Mouse (Mus musculus) left cerebral cortex, postnatal 36 days (tissue): ENCODE results near the gene Tom1l2. TPM values are rescaled to one million over a fixed set of nuclear protein-coding genes. Genes with fewer than 3 reads are reported as not detected.

ENCODE experiments used
- DNase-seq, 2 experiments: peaks; one replicate each; pipeline ENCODE4 v3.0.0; 2021 to 2022; ENCODE audit warnings: low spot score in 2 of 2, mixed read lengths in 1 of 2
- intact Hi-C: fragments of 180-260 bp; cut with DNase I; formaldehyde crosslinking; loops from one replicate; pipeline ENCODE4 v1.15.1; 2025
- total RNA-seq, 2 experiments: library from RNA; stranded (reverse); gene quantifications; 2 replicates each; pipeline ENCODE4 v1.2.3; 2021

Gene Tom1l2
- total RNA-seq, 2 experiments from 2014 or later = 216 to 221 TPM

- intact Hi-C loops = no loop called here
- no peak for DNase-seq
These were observed 73.2 kb downstream of the Tom1l2 start for GRCm38 (mm10) chr11:60279483-60279882.

- no peak for DNase-seq
- intact Hi-C loops = no loop called here
These were observed 74.9 kb downstream of the Tom1l2 start for GRCm38 (mm10) chr11:60277771-60278170.

GRCm38 (mm10) chr11:60277164-60277740 is 75.5 kb downstream of the Tom1l2 start:
- DNase-seq = no peak
- intact Hi-C loops = no loop called here

- intact Hi-C loops = no loop called here
- no peak for DNase-seq
These were observed 76.2 kb downstream of the Tom1l2 start for GRCm38 (mm10) chr11:60276408-60277093.

- DNase-seq = no peak
- intact Hi-C loops = no loop called here
These were observed 79.4 kb downstream of the Tom1l2 start for GRCm38 (mm10) chr11:60273273-60273805.

- intact Hi-C loops = no loop called here
- no peak for DNase-seq
These were observed 84.1 kb downstream of the Tom1l2 start for GRCm38 (mm10) chr11:60268563-60268962.

- no peak for DNase-seq
- intact Hi-C loops = no loop called here
These were observed 87.3 kb downstream of the Tom1l2 start for GRCm38 (mm10) chr11:60265271-60265985.

- intact Hi-C loops = no loop called here
These were observed 88.1 kb downstream of the Tom1l2 start for GRCm38 (mm10) chr11:60264651-60265050.

GRCm38 (mm10) chr11:60262396-60262795 is 90.3 kb downstream of the Tom1l2 start:
- intact Hi-C loops = no loop called here
- DNase-seq = no peak

More at GRCm38 (mm10) chr11:60264651-60265050, 88.1 kb downstream of the Tom1l2 start:
- DNase-seq = no peak

GRCm38 (mm10) chr11:60260743-60261142 is 92.0 kb downstream of the Tom1l2 start:
- intact Hi-C loops = no loop called here
- DNase-seq = no peak

GRCm38 (mm10) chr11:60257696-60258095 is 95.0 kb downstream of the Tom1l2 start:
- intact Hi-C loops = no loop called here

GRCm38 (mm10) chr11:60256713-60257112 is 96.0 kb downstream of the Tom1l2 start:
- DNase-seq = no peak
- intact Hi-C loops = no loop called here

More at GRCm38 (mm10) chr11:60257696-60258095, 95.0 kb downstream of the Tom1l2 start:
- DNase-seq = no peak

- DNase-seq = peak in 1 of 2 experiments; percentile 39
- intact Hi-C loops = no loop called here
These were observed 96.5 kb downstream of the Tom1l2 start for GRCm38 (mm10) chr11:60256176-60256681.

GRCm38 (mm10) chr11:60255639-60256038 is 97.1 kb downstream of the Tom1l2 start:
- DNase-seq = no peak
- intact Hi-C loops = no loop called here

GRCm38 (mm10) chr11:60255181-60255580 is 97.5 kb downstream of the Tom1l2 start:
- intact Hi-C loops = no loop called here
- no peak for DNase-seq

GRCm38 (mm10) chr11:60254308-60254707 is 98.4 kb downstream of the Tom1l2 start:
- intact Hi-C loops = loop anchor here (5.0 kb wide), 2 partner anchors 38 to 158 kb away; no protein-coding TSS in a partner anchor
- DNase-seq = no peak

- DNase-seq = no peak
- intact Hi-C loops = loop anchor here (5.0 kb wide), 2 partner anchors 39 to 159 kb away; no protein-coding TSS in a partner anchor
These were observed 99.2 kb downstream of the Tom1l2 start for GRCm38 (mm10) chr11:60253546-60253945.

GRCm38 (mm10) chr11:60250971-60251643 is 101.6 kb downstream of the Tom1l2 start:
- no peak for DNase-seq

GRCm38 (mm10) chr11:60249885-60250284 is 102.8 kb downstream of the Tom1l2 start:
- intact Hi-C loops = loop anchor here (5.0 kb wide), 2 partner anchors 42 to 162 kb away; no protein-coding TSS in a partner anchor

More at GRCm38 (mm10) chr11:60250971-60251643, 101.6 kb downstream of the Tom1l2 start:
- intact Hi-C loops = loop anchor here (5.0 kb wide), 2 partner anchors 41 to 161 kb away; no protein-coding TSS in a partner anchor

More at GRCm38 (mm10) chr11:60249885-60250284, 102.8 kb downstream of the Tom1l2 start:
- no peak for DNase-seq
